Mouse (Mus musculus) cerebellum, postnatal 25 days (tissue): ENCODE results near the gene Klhdc9.
A peak's percentile ranks its signal among the peaks of the same experiment; 100 is the strongest.
"Not testable (repeated sequence)": the region's sequence is repeated elsewhere in the genome, so short reads cannot be mapped to it uniquely, and the experiment has no call there.

ENCODE experiments used
- DNase-seq, 2 experiments: peaks; one replicate each; pipeline ENCODE4 v3.0.0; 2021; ENCODE audit warnings: mixed read lengths in 2 of 2

The Klhdc9 gene

DNA sequence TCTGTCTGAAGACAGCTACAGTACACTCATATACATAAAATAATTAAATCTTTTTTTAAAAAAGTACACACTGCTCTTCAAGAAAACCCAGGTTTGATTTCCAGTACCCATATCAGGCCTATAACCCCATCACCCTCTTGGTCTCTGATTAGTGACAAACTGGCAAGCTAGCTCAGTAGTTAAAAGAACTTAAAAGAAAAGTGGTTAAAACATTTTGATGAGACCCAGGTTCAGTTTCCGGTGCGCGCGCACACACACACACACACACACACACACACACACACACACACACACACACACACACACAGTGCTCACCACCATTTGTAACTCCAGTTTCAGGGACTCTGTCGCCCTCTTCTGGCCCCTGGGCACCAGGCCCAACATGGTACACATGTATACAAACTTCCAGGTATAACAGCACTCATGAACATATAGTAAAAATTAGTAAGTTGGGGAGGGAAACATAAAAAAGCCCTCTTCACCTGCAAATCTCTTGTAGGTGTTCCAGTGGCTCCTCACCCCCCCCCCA is 4.7 kb downstream of the Klhdc9 start:
- DNase-seq: peak in 1 of 2 experiments; percentile 47

DNA sequence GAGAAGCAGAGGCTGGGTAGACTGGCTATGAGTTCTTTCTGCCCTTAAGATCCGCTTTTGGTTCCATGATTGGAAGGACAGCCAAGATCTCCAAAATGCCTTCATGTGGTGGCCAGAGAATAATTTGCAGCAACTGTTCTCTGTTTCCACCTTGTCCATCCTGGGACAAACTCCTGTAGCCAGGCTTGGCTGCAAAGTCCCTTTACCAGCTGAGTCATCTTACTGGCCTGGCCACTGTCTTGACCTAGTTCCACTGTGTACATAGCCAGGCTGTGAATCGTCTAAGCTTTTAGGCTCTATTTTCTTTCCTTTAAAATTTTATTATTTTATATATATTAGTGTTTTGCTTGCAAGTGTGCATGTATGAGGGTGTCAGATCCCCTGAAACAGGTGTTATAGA is 11.4 kb downstream of the Klhdc9 start:
- peak in 1 of 2 experiments; percentile 15 for DNase-seq

DNA sequence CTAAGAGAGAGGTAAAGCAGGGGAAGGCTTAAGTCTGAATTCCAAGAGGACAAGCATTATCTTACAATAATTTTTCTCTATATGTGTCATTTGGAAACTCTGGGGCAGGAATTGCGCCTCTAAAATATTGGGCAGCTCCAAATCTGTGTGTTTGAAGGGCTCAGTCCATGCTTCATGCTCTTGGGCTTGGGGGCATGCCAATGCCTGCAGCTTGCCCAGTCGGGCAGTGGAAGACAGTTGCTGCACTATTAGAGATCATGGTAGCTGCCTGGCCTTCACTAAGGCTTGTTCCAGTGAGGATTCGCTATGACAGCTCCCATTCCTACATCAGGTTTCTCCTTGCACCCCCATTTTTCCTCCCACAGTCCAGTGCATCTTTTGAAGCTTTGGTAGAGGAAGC is 11.9 kb downstream of the Klhdc9 start:
- DNase-seq: peak; percentile 36 to 69

DNA sequence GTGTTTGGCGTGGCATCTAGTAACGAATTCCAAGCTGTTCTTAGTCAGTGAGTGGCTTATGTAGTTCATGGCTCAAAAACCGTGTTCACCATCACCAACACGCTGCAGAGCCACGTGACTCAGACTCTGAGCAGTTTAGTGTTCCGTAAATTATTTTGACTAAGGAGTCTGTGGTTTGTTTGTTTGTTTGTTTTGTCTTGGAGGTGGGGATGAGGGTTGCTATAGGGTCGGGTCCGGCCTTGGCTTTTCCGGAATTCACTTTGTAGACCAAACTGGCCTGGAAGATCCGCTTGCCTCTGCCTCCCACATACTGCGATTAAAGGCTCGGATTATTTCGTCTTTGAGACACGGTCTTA is 14.5 kb downstream of the Klhdc9 start:
- DNase-seq: no peak

DNA sequence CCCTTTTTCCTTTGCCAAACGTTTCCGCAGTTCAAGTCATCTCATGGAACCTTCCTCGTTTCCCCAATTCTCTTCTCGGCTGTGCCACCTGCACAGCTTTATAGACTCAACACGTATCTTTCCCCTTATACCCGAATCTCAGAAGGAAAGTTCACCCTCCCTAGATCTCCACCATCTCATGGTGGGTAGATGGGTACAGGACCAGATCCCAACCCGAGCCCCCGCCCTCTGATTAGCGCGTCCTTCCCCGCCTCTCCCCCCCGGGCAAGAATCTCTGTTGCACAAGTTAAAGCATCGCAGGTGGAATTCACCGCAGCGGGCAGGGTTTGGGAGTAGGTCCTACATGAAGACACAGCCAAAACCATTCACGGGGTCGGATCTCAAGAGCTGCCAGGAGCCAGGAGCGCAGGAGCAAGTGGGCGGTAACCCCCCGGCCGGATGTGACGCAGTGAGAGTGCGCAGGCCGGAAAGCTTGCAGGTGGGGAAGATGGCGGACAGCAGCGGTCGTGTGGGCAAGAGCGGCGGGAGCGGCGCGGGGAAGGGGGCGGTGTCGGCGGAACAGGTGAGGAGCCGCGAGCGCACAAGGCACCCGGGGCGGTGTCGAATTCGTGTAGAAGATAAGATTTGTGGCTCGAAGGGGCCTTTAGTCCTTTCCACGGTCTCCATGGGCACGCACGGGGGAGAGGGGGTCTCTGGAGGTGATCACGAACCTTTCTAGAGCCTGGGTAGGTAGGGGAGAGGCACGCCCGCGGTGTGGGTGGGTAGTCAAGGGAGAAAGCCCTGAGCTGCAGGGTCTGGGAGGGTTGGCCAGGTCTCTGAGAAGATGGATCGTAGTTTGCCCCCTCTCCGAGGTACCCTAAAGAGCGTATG is 15.1 kb downstream of the Klhdc9 start, which contains the start of the genes Nit1 and Pfdn2:
Nit1 (minus strand) TSS at position 422 of the 870 bp plus-strand sequence.
Pfdn2 (plus strand) TSS at position 446 of the 870 bp plus-strand sequence.
- DNase-seq: peak; percentile 93 to 95

DNA sequence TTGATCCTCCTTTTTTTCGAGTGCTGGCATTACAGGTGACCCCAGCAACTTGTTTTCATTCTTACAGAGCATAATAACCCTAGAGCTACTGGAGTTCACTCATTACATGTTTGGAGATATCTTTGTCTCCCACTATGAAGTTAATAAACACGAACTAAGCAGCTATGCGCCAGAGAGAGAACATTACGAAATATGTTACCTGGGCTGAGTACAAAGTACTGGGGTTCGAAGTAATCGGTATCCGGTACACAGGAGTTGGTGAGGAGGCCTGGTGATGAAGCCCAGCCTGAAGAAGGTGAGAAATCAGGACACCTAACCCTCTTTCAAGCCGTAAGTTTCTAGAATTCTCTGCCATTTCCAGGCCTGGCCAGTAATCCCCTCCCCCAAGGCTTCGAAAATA is 15.9 kb downstream of the Klhdc9 start:
- no peak for DNase-seq

DNA sequence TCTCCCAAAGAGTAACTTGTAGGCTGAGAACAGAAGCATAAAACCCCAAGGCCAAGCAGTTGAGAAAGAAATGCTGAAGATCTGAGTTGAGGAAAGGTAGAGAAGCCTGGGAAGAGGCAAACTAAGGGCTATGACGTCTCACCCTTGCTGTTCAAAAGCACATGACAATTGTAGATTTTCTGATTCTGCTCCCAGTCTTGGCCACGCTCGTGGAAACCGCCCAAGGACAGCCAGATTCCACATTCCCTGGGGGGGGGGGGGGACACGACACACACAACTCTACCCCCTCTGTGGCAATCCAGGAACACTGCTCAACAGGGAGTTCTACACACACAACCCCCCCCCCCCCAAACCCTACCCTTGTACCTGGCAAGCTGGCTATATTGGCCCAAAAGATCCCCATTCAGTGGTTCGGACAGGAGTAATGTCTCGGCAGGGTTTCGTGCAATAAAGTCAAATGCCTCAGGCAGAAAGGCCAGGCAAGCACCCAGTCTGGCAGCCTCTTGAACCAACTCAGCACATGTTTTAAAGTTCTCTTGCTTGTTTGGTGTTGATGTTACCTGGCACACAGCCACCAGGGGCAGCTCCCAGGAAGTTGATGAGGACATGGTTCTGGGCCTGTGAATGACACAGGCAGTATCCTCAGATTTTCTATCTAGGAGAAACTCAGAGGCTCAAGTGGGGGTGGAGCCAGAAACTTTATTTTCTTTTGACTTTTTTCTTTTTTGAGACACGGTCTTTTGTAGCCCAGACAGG is 16.5 kb downstream of the Klhdc9 start:
- DNase-seq: peak in 1 of 2 experiments; percentile 39

DNA sequence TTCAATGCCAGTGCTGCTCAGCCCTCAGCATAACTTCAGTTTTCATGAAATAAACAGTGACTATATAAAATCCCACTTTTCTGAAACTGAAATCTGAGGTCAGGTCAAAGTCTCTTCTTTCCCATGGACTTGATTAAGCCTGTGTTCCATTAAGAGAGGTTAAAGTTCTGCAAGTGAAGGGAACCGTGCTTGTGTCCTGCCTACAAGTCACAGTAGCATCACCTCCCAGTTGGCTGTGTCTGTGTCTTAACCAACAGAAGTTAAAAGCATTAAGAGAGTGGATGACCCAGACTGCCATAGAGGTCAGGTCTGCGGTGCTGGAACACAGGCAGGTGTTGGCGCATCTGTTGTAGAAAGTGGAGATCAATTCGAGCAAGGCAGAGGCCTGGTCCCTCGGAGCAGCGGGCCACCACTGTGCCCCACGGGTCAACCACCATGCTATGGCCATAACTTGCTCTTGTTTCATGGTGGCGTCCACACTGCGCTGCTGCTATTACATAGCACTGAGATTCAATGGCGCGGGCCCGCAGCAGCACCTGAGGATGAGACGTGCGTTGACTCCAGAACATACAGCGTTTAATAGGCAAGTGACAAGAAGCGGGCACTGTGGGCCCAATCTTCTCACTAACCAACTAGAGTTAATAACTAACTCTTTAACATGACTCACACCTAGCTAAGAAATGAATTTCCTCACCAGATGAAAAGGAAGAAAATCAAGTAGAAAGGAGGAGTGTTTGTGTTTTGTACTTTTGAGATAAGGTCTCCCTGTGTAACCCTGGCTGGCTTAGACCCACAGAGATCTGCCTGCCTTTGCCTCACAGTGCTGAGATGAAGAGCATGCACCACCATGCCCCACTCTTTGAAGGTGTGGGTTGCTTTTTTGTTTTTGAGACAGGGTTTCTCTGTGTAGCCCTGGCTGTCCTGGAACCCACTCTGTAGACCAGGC is 18.1 kb downstream of the Klhdc9 start:
- no peak for DNase-seq

DNA sequence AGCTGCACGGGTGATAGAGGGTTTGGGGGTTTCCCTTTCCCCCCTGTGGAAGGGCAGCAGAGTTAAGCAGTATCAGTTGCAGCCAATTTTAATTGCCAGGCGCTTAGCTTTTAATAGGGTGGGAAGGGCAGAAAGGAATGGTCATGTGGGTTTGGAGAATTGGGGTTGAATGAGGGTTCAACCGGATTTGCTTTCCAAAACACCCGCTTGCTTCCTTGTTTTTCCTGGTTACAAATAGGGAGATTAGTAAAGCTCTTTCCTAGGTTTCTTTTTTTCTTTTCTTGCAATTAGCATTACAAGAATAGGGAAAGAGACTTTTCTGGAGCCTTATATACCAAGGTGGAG is 30.4 kb downstream of the Klhdc9 start:
- DNase-seq: no peak

DNA sequence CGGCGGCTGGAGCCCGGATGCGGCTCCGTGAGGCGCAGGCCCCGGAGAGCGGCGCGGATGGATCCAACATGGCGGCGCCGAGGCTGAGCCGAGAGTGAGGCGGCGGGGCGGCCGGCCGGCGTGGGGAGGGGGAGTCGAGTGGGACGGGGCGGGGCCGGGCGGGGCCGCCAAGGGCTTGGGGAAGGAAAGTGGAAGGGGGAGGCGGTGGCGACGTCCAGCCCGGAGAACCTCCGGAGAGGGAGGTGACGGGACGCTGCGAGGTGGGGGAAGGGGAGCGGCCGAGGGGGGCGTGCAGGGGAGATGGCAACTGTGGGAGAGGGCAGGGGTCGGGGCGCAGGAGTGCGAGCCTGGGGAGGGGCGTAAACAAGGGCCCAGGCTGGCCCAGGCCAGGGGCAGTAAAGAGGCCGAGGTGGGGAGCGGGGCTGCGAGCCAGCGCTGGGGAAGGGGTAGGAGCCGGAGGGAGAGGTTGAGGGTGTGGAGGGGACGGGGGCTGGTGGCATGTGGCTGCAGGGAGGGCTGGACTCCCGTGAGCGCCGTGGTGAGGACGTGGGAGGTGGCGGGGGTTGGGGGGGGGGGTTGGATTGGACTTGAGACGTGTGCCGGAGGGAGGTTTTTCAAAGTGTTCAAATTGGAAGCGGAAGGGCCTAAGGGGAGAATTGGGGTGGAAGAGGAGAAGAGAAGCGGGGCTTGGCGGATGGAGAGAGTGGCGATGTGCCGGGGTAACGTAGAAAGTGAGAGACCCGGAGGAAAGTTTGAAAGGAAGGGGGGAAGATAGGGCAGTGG is 31.0 kb downstream of the Klhdc9 start:
- DNase-seq: no peak

DNA sequence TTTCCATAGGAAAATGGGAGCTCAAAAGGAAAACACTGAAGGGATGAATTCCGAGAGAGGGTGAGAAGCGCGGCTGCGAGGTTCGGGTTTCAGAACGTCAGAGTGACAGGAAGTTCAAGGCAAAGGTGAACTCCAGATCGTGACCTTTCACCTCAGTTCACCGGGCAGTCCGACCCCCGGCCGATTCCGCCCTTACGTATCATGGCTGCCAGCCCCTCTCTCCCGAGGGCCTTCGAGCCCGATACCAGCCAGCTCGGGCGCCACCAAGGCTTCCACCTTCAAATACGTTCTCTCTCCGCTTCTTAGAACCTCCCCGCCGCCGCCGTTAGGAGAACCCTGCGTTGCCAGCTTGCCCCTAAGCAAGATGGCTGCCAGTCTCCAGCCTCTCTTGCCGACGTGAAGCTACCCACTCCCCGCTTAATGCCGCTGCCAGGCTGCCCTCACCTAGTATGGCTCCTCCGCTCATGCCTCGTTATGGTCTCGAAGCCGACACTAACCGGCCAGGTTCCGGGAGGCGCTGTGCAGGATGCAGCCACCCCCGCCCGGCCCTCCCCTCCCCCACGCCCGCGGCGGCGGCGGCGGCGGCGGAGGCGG is 31.7 kb downstream of the Klhdc9 start, which contains the start of gene Dedd:
Dedd (plus strand) TSS at position 307 of the 594 bp plus-strand sequence.
- DNase-seq: peak; percentile 92 to 93

DNA sequence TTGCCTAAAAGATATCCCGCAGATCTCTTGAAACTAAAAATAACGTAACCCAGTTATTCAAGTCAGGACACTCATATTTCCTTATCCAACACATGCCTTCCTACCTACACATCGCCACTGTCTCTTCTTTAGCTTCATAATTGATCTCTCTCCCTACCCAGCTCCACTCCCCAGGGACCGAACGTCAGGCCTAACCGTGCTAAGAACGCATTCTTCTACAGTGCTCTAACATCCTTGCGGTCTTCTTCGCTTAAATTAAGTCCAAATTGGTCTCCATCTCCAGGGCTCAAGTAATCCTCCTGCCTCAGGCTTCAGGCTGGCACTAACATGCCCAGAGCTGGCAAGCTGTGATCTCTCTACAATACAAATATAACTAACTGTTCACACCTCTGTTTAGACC is 32.4 kb downstream of the Klhdc9 start:
- peak in 1 of 2 experiments; percentile 14 for DNase-seq

DNA sequence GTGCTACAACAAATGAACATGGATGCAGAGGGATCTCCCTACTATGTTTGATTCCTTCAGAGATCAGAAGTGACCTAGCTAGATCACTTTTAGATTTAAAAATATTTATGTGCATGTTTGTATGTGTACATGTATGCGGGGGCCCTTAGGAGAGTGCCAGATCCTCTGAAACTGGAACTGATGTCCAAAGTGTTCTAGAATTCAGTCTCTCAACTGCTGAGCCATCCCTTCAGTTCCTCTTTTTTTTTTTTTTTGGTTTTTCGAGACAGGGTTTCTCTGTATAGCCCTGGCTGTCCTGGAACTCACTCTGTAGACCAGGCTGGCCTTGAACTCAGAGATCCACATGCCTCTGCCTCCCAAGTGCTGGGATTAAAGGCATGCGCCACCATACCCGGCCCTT is 34.0 kb downstream of the Klhdc9 start:
- DNase-seq: not testable (repeated sequence)

DNA sequence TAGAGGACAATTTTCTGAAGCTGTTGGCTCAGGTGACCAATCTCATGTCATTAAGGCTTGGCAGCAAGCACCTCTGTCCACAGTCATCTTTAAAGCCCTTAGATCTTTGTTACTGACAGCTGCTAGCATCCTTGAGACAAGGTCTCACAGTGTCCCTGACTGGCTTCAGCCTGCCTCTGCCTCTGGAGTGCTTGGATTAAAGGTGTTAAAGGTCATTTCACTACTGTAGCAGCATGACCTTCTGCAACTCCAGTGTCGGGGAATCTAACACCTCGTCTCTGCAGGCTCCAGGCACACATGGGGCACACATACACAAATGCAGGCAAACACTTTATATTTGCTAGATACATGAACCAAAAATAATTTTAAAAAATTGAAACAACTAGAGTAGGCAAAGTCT is 35.0 kb downstream of the Klhdc9 start:
- no peak for DNase-seq

DNA sequence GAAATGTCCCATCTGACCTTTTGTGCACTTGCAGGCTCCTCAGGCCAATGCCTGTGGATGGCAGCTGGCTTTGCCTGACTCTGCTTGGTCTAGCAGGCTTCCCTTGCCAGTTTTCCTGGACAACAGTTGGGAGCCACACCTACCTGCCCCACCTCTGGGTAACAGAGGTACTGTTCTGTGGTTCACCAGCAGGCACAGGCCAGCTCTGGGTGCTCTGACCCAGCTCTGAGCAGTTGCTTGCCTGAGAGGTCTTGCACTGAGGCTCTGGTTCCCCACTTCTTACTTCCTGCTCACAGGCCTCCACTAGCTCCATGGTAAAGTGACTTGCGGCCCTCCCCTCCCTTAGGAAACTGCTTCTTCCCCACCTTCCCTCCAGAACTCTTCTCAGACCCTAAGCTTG is 38.6 kb downstream of the Klhdc9 start:
- peak in 1 of 2 experiments; percentile 27 for DNase-seq

DNA sequence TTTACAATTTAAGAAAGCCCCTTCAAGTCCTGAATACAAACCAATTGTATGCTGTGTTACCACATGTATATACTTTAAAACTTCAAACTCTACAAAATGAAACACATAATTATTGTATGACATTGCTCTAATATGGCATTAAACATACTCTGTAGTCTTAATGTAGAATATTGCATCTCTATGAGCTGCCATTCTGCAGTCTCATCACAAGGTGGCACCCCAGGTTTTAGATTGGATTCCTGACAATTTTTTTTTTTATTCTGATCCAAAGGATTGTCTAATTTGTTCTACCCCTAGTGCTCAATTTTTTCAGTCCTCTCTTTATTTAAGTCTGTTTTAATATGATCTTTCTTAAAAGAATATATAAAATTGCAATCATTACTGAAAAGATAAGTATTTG is 39.2 kb downstream of the Klhdc9 start:
- peak in 1 of 2 experiments; percentile 31 for DNase-seq

DNA sequence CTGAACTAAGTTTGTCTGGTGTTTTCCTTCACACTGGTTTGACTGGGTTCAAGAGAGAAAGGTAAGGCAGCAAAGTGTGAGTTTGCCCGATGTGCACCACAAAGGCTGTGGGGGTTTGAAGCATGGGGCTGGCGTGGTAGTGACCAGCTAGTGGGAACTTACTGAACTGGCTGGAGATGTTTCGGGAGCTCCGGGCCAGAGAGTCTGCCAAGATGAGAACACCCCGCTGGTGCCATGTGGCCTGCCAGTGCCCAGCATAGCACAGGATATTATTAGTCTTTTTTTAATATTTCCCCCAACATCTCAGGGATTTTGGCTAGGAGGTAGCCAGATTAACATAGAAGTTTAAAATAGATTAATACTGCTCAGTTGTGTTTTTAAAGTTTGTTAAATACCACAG is 40.4 kb downstream of the Klhdc9 start:
- peak; percentile 84 to 86 for DNase-seq

DNA sequence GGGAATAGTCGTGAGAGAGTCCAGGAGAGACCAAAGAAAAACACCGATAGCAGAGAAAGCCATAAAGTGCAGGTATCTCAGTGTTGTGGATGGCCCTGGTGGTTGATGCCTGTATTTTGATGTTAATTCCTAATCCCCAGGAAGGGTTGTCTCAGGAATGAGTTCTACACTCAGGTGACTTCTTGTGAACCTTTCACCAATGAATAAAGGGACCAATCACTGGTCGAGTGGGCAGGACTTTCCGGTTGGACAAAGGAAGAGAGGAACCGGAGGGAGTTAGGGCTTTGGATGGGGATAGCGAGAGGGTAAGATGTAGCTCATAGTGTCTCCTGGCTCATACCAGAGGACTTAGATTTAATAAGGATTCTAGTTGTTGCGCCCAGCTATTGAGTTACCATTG is 40.9 kb downstream of the Klhdc9 start:
- peak in 1 of 2 experiments; percentile 48 for DNase-seq

DNA sequence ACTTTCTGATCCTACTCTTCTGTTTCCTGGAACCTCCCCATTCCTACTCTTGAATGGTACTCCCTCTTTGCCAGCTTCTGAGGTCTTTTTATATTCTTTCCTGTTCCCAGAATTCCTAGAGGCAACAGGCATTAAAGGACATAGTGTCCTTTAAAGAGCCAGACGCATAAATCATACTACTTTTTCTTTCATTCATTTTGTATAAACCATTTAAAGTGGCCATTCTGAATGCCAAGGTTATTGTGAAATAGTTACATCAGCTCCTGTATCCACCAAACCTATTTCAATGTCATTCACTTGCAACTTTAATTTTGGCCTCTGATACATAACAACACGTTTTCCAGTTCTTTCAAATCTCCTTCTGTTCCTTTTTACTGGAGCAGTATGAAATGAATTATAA is 51.3 kb downstream of the Klhdc9 start:
- no peak for DNase-seq
